Mouse (Mus musculus) limb, embryonic 14.5 days (tissue): ENCODE results near the gene Midn. TPM values are rescaled to one million over a fixed set of nuclear protein-coding genes. Genes with fewer than 3 reads are reported as not detected.

Experiments
- ATAC-seq: fragments of 200-750 bp; cut with Nextera tagmentation; 2 replicates; pipeline ENCODE4 v1.8.0; 2017; ENCODE audit warnings: low read depth, moderate number of reproducible peaks, moderate TSS enrichment; ENCODE audit not compliant: low FRiP score
- DNase-seq: peaks from one replicate; pipeline ENCODE4 v3.0.0-alpha.2; 2015; ENCODE audit warnings: low spot score
- H3K27ac ChIP-seq: fragments of 300-500 bp; sonication (generic); replicated peaks from 2 replicates; pipeline ENCODE4 v1.5.1; 2014; ENCODE audit warnings: low read depth, mild to moderate bottlenecking, low read length, moderate library complexity, mixed read lengths
- H3K27me3 ChIP-seq: fragments of 300-500 bp; sonication (generic); 2 replicates; pipeline ENCODE4 v1.6.1; 2014; ENCODE audit warnings: low read length, mixed read lengths; ENCODE audit not compliant: control insufficient read depth, insufficient read depth
- H3K36me3 ChIP-seq: fragments of 300-500 bp; sonication (generic); 2 replicates; pipeline ENCODE4 v1.6.1; 2014; ENCODE audit warnings: mild to moderate bottlenecking, low read length, moderate library complexity, mixed read lengths; ENCODE audit not compliant: control insufficient read depth, insufficient read depth
- H3K4me1 ChIP-seq: fragments of 300-500 bp; sonication (generic); 2 replicates; pipeline ENCODE4 v1.6.1; 2014; ENCODE audit warnings: antibody characterized with exemption, low read length, mixed read lengths; ENCODE audit not compliant: control insufficient read depth, insufficient read depth
- H3K4me2 ChIP-seq: fragments of 300-500 bp; sonication (generic); replicated peaks from 2 replicates; pipeline ENCODE4 v1.6.1; 2014; ENCODE audit warnings: low read depth, mild to moderate bottlenecking, low read length, moderate library complexity; ENCODE audit not compliant: severe bottlenecking
- H3K4me3 ChIP-seq: fragments of 300-500 bp; sonication (generic); replicated peaks from 2 replicates; pipeline ENCODE4 v1.5.1; 2014; ENCODE audit warnings: low read length
- H3K9ac ChIP-seq: fragments of 300-500 bp; sonication (generic); 2 replicates; pipeline ENCODE4 v1.6.1; 2014; ENCODE audit warnings: mild to moderate bottlenecking, low read depth, low read length, moderate library complexity; ENCODE audit not compliant: severe bottlenecking
- H3K9me3 ChIP-seq: fragments of 300-500 bp; sonication (generic); 2 replicates; pipeline ENCODE4 v1.6.1; 2016; ENCODE audit warnings: low read length; ENCODE audit not compliant: control insufficient read depth
- POLR2A ChIP-seq: fragments of 200-500 bp; IDR thresholded peaks from 2 replicates; pipeline ENCODE4 v1.8.0; 2012; ENCODE audit warnings: inconsistent platforms, mild to moderate bottlenecking, moderate library complexity, borderline replicate concordance; ENCODE audit not compliant: insufficient read depth, insufficient read length; ENCODE audit errors: extremely low read depth
- WGBS: fragments of 180-500 bp; shearing (Covaris S2); extraction: QIAGEN DNeasy Blood & Tissue Kit; methylation state at CpG from one replicate; pipeline ENCODE4 v1.1.7; 2014; 5-methylcytosine and 5-hydroxymethylcytosine counted together
- polyA plus RNA-seq, 2 experiments: library from polyadenylated mRNA; depleted of rRNA in 1 of 2; stranded (reverse) in 1 of 2; unstranded in 1 of 2; fragments of >200 nt; fragmentation: Nextera tagmentation in 1 of 2; extraction: Ambion mirVana in 1 of 2; gene quantifications; 2 replicates each; pipeline versions ENCODE4 v1.2.1 to v1.2.3; 2012 to 2014

Midn gene
- polyA plus RNA-seq, 2 experiments = 33.4 to 108 TPM

- H3K36me3 ChIP-seq = peaks cover 65% of the 10 kb centered on the region
- no peak for TF ChIP-seq POLR2A
- no peak overlapping the region for H3K9ac ChIP-seq
- H3K4me3 ChIP-seq = no peak overlapping the region
- WGBS = 83% methylated on average over 9 of the region's 9 CpGs
- H3K9me3 ChIP-seq = no peaks in the 10 kb centered on the region
- H3K4me2 ChIP-seq = no peak overlapping the region
- H3K27ac ChIP-seq = no peak overlapping the region
- peaks cover 16% of the 10 kb centered on the region for H3K27me3 ChIP-seq
- ATAC-seq (no peak), DNase-seq (no peak)
- peaks cover 31% of the 10 kb centered on the region for H3K4me1 ChIP-seq
Observed at GRCm38 (mm10) chr10:80134421-80134820, 13.7 kb upstream of the Midn start.

DNA sequence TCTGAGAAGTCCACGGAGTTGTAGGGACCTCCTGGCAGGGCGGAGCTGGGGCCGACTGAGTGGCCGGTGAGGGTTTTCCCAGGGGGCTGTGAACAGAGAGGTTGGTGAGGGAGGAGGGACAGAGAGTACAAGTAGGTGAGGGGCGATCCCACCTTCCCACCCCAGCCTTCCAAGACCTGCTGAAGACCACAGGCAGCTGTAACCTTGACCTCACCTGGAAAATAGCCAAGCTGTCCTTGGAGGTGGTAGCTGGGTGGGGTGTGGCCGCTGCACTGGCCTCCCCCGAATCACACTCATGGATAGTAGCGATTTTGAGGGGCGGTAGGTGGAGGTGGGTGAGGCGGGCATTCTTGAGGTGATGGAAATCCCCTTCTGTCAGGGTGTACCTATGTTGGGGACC lies 12.9 kb upstream of the Midn start:
- Histone ChIP-seq H3K9ac (no peak overlapping the region), H3K4me2 (no peak overlapping the region), H3K36me3 (peaks cover 58% of the 10 kb centered on the region), H3K4me1 (peaks cover 31% of the 10 kb centered on the region), H3K27ac (no peak overlapping the region), H3K27me3 (peaks cover 16% of the 10 kb centered on the region), H3K4me3 (no peak overlapping the region), H3K9me3 (no peaks in the 10 kb centered on the region)
- TF ChIP-seq POLR2A = no peak
- WGBS = 81% methylated on average over 10 of the region's 10 CpGs
- DNase-seq = no peak
- no peak for ATAC-seq

GRCm38 (mm10) chr10:80135641-80136040 lies 12.4 kb upstream of the Midn start:
- H3K36me3 ChIP-seq = peaks cover 53% of the 10 kb centered on the region
- TF ChIP-seq POLR2A = no peak
- 96% methylated on average over 1 of the region's 1 CpGs for WGBS
- peaks cover 16% of the 10 kb centered on the region for H3K27me3 ChIP-seq
- no peak for DNase-seq
- H3K4me3 ChIP-seq = no peak overlapping the region
- H3K9me3 ChIP-seq = no peaks in the 10 kb centered on the region
- no peak overlapping the region for H3K27ac ChIP-seq
- H3K4me1 ChIP-seq = peaks cover 31% of the 10 kb centered on the region
- no peak overlapping the region for H3K4me2 ChIP-seq
- ATAC-seq = no peak
- H3K9ac ChIP-seq = no peak overlapping the region

GRCm38 (mm10) chr10:80136179-80136951 lies 11.7 kb upstream of the Midn start:
- Histone ChIP-seq H3K4me3 (peak overlapping the region; percentile 71), H3K9ac (no peak overlapping the region), H3K36me3 (peaks cover 46% of the 10 kb centered on the region), H3K27ac (no peak overlapping the region), H3K27me3 (peaks cover 16% of the 10 kb centered on the region), H3K4me2 (peak overlapping the region; percentile 97), H3K4me1 (peaks cover 30% of the 10 kb centered on the region), H3K9me3 (no peaks in the 10 kb centered on the region)
- WGBS = 22% methylated on average over 34 of the region's 49 CpGs
- ATAC-seq (no peak), DNase-seq (no peak)
- TF ChIP-seq POLR2A = no peak

GRCm38 (mm10) chr10:80136952-80137625 lies 11.0 kb upstream of the Midn start:
- no peaks in the 10 kb centered on the region for H3K9me3 ChIP-seq
- 7% methylated on average over 26 of the region's 29 CpGs for whole genome bisulfite sequencing
- no peak for ATAC-seq
- peaks cover 22% of the 10 kb centered on the region for H3K4me1 ChIP-seq
- H3K4me3 ChIP-seq = peak overlapping the region; percentile 71
- H3K36me3 ChIP-seq = peaks cover 39% of the 10 kb centered on the region
- peak overlapping the region; percentile 97 for H3K4me2 ChIP-seq
- peak overlapping the region; percentile 41; the same call in 1 of the 2 replicates for H3K9ac ChIP-seq
- no peak overlapping the region for H3K27ac ChIP-seq
- DNase-seq = no peak
- TF ChIP-seq POLR2A = no peak
- peaks cover 16% of the 10 kb centered on the region for H3K27me3 ChIP-seq
